Mouse (Mus musculus) gastrocnemius, adult 2 months (tissue): ENCODE results near the gene Zbtb20. TPM values are rescaled to one million over a fixed set of nuclear protein-coding genes. Genes with fewer than 3 reads are reported as not detected.

Experiments
- DNase-seq: peaks from one replicate; pipeline ENCODE4 v3.0.0; 2022
- H3K27ac ChIP-seq: fragments of 200-600 bp; 2 replicates; pipeline ENCODE4 v1.8.1; 2022; ENCODE audit warnings: mild to moderate bottlenecking
- H3K4me3 ChIP-seq: fragments of 200-600 bp; 2 replicates; pipeline ENCODE4 v1.8.1; 2022; ENCODE audit warnings: mild to moderate bottlenecking, moderate library complexity
- CTCF ChIP-seq: fragments of 200-600 bp; IDR thresholded peaks from 2 replicates; pipeline ENCODE4 v1.8.1; 2022; ENCODE audit warnings: antibody characterized with exemption, mild to moderate bottlenecking, moderate library complexity
- intact Hi-C: fragments of 180-260 bp; cut with DNase I; formaldehyde crosslinking; loops from one replicate; pipeline ENCODE4 v1.15.1; 2025
- long read RNA-seq, 2 experiments: library from polyadenylated mRNA; stranded (forward); transcript quantifications; one replicate each; pipeline ENCODE4 v2.0.0; 2021
- total RNA-seq, 2 experiments: library from RNA; stranded (reverse); gene quantifications; 2 replicates each; pipeline ENCODE4 v1.2.3; 2021

Gene Zbtb20
- total RNA-seq: 100 to 1,000 TPM in 1 of 2 experiments, 10 to 100 TPM in 1; 87.2 to 104 TPM
- long read RNA-seq, experiment 1, partial matches to known transcripts: 11 of 31 reads
- long read RNA-seq, experiment 1, other reads (novel, unspliced or antisense): 20 of 31 reads
- long read RNA-seq, experiment 2, partial matches to known transcripts: 4 of 24 reads
- long read RNA-seq, experiment 2, other reads (novel, unspliced or antisense): 20 of 24 reads

- intact Hi-C loops: loop anchor here (2.0 kb wide), 1 partner anchor 39 kb away; no protein-coding TSS in a partner anchor
- H3K4me3 ChIP-seq: peak within 1 kb of the TSS; percentile 90
- peak within 1 kb of the TSS; percentile 99 for H3K27ac ChIP-seq
- no peak for DNase-seq
- no peak for TF ChIP-seq CTCF
Observed at GRCm38 (mm10) chr16:42875852-42875980, at the start of gene Zbtb20. TSS of gene Zbtb20 (plus strand) at chr16:42875881.

GRCm38 (mm10) chr16:42835940-42836339 lies 39.7 kb upstream of the Zbtb20 start:
- TF ChIP-seq CTCF: peak; percentile 67
- Histone ChIP-seq H3K27ac (no peak overlapping the region), H3K4me3 (no peak overlapping the region)
- intact Hi-C loops: loop anchor here (2.0 to 10.0 kb wide), 4 partner anchors 37 to 969 kb away; no protein-coding TSS in a partner anchor
- DNase-seq: no peak

GRCm38 (mm10) chr16:42836404-42837120 lies 39.1 kb upstream of the Zbtb20 start:
- no peak overlapping the region for H3K4me3 ChIP-seq
- TF ChIP-seq CTCF: no peak
- no peak for DNase-seq
- intact Hi-C loops: loop anchor here (2.0 to 10.0 kb wide), 4 partner anchors 36 to 968 kb away; no protein-coding TSS in a partner anchor
- no peak overlapping the region for H3K27ac ChIP-seq

- intact Hi-C loops: loop anchor here (10.0 kb wide), 2 partner anchors 327 to 757 kb away; no protein-coding TSS in a partner anchor
- DNase-seq: no peak
Observed at GRCm38 (mm10) chr16:42838226-42838625, 37.5 kb upstream of the Zbtb20 start.

GRCm38 (mm10) chr16:42857564-42858183 lies 18.0 kb upstream of the Zbtb20 start:
- TF ChIP-seq CTCF: no peak
- DNase-seq: no peak
- Histone ChIP-seq H3K27ac (no peak overlapping the region), H3K4me3 (no peak overlapping the region)
- intact Hi-C loops: no loop called here

More at GRCm38 (mm10) chr16:42838226-42838625, 37.5 kb upstream of the Zbtb20 start:
- no peak for TF ChIP-seq CTCF
- Histone ChIP-seq H3K27ac (no peak overlapping the region), H3K4me3 (no peak overlapping the region)

GRCm38 (mm10) chr16:42859251-42859650 lies 16.4 kb upstream of the Zbtb20 start:
- no peak for DNase-seq
- no peak for TF ChIP-seq CTCF
- intact Hi-C loops: no loop called here
- no peak overlapping the region for H3K27ac ChIP-seq
- no peak overlapping the region for H3K4me3 ChIP-seq

GRCm38 (mm10) chr16:42863231-42863630 lies 12.4 kb upstream of the Zbtb20 start:
- Histone ChIP-seq H3K4me3 (no peak overlapping the region), H3K27ac (no peak overlapping the region)
- intact Hi-C loops: no loop called here
- TF ChIP-seq CTCF: no peak
- DNase-seq: no peak

- TF ChIP-seq CTCF: no peak
- no peak for DNase-seq
- intact Hi-C loops: no loop called here
- Histone ChIP-seq H3K27ac (no peak overlapping the region), H3K4me3 (no peak overlapping the region)
Observed at GRCm38 (mm10) chr16:42866061-42866460, 9.6 kb upstream of the Zbtb20 start.

- intact Hi-C loops: loop anchor here (2.0 kb wide), 1 partner anchor 35 kb away; no protein-coding TSS in a partner anchor
- no peak for TF ChIP-seq CTCF
- no peak overlapping the region for H3K4me3 ChIP-seq
- no peak for DNase-seq
- no peak overlapping the region for H3K27ac ChIP-seq
Observed at GRCm38 (mm10) chr16:42872101-42872500, 3.6 kb upstream of the Zbtb20 start.

GRCm38 (mm10) chr16:42873942-42874341 lies 1.7 kb upstream of the Zbtb20 start:
- no peak for DNase-seq
- Histone ChIP-seq H3K27ac (peak overlapping the region; percentile 99), H3K4me3 (peak overlapping the region; percentile 82)
- intact Hi-C loops: loop anchor here (2.0 kb wide), 2 partner anchors 37 to 41 kb away; no protein-coding TSS in a partner anchor
- no peak for TF ChIP-seq CTCF

- TF ChIP-seq CTCF: no peak
- Histone ChIP-seq H3K4me3 (peak overlapping the region; percentile 82), H3K27ac (peak overlapping the region; percentile 99)
- peak; percentile 56 for DNase-seq
- intact Hi-C loops: loop anchor here (2.0 kb wide), 1 partner anchor 40 kb away; no protein-coding TSS in a partner anchor
Observed at GRCm38 (mm10) chr16:42874456-42874855, 1.2 kb upstream of the Zbtb20 start.

- DNase-seq: peak; percentile 99
- H3K4me3 ChIP-seq: peak overlapping the region; percentile 90
- TF ChIP-seq CTCF: no peak
- intact Hi-C loops: loop anchor here (2.0 kb wide), 1 partner anchor 40 kb away; no protein-coding TSS in a partner anchor
- peak overlapping the region; percentile 99 for H3K27ac ChIP-seq
Observed at GRCm38 (mm10) chr16:42874910-42875851, 500 bp upstream of the Zbtb20 start.
